Mouse (Mus musculus) adrenal gland, postnatal 25 days (tissue): ENCODE results near the gene Tsc22d2. TPM values are rescaled to one million over a fixed set of nuclear protein-coding genes. Genes with fewer than 3 reads are reported as not detected.
A peak's percentile ranks its signal among the peaks of the same experiment; 100 is the strongest.
"Not testable (repeated sequence)": the region's sequence is repeated elsewhere in the genome, so short reads cannot be mapped to it uniquely, and the experiment has no call there.

Experiments used
- DNase-seq: peaks from one replicate; pipeline ENCODE4 v3.0.0; 2021; ENCODE audit warnings: mixed read lengths
- total RNA-seq: library from RNA; stranded (reverse); gene quantifications from 2 replicates; pipeline ENCODE4 v1.2.3, GENCODE M21; 2021

The Tsc22d2 gene
- total RNA-seq, 1 experiment from 2014 or later = 37.4 TPM

DNA sequence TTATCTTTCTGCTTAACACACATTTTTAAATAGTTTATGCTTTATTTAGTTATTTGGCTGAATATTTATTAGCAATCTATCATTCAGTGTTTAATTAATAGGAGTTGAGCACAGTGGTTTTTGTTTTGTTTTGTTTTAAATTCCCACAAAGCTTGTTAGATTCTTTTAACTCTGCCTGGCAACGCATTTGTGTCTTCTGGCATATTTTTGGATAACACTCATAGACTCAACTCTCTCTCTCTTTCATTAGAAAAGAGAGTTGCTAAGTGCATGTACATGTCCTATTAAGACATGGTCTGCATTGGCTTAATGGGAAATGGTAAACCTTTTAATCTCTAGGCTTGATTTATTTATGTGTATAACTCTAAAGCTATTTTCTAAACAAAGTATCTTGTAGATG is 14.3 kb downstream of the Tsc22d2 start:
- no peak for DNase-seq

DNA sequence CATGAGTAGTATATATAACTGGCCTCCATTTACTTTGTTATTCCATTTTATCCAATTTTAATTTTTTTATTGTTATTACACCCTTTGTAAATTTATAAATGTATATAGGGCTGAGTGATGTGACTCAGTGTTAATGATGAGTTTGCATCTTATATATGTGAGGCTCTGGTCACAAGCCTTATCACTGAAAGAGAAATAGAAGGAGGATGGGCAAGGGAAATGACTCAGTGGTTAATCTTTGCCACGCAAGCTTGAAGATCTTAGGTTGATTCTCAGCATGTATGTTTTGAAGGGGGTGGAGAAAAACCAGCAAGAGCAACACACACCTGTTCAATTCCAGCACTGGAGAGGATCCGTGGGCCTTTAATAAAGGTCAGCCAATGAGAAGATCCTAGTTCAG is 19.9 kb downstream of the Tsc22d2 start:
- no peak for DNase-seq

DNA sequence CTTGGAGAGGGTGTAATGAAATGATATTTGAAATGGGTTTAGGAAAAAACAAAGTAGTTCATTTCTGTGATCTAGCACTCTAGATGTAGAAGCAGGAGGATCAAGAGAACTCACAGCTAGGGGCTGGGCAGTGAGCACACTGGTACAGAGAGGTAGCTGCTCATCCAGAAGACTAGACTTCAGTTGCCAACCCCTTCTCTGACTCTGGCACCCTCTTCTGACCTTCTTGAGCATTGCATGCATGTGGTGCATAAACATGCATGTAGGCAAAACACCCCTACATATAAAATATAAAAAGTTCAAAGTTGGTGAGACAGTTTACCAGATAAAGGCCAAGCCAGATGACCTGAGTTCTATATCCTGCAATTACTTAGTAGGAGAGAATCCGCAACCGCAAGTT is 33.7 kb downstream of the Tsc22d2 start:
- DNase-seq = no peak

DNA sequence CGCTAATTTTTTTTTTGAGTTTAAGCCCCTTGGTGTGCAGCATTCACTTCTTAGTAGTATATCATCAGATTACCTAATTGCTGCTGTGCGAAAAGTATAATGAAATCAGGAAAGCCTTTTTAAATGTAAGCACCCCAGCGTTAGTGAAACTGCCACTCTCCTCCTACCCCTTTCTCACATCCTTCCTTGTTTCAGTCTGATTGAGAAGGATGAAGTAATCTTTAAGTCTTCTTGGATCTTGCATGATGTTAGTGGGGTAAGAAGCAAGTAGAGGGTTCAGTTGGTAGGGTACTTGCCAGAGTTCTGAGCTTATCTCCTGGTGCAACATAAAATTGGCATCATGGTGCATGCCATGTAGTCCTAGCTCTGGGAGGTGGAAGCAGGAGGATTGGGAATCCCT is 35.0 kb downstream of the Tsc22d2 start:
- no peak for DNase-seq

DNA sequence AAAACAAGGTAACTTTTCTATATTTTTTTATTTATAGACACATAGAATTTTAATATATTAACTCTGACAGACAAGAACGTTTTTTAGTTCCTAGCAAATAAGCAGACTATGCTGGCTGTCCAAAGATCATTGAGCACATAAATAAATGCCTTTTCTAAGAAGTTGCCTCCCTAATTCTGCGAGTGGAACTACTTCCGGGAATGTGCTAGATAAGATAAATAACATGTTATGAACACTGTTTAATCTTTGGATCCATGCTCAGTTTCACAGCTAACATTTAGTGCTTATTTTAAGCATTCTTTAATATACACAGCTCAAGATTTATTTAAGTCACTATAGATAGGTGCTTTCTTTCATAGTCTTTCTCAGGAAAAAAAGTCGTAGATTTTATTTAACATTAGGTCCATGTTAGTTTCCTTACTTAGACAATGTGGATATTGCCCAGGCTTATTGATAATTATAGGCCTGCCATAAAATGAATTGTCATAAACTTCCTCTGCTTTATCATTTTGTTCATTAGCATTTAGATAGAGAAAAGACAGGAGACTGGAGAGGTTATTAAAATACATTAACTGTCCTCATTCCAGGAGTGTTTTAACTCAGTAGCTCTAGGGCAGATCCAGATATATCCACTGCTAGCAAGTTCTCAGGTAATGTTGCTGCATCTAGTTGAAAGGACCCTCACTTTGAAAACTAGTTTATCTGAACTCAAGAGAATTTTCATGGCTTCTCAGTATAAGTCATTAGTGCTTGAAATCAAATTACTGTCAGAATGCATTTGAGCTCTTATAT is 40.1 kb downstream of the Tsc22d2 start:
- DNase-seq = no peak

DNA sequence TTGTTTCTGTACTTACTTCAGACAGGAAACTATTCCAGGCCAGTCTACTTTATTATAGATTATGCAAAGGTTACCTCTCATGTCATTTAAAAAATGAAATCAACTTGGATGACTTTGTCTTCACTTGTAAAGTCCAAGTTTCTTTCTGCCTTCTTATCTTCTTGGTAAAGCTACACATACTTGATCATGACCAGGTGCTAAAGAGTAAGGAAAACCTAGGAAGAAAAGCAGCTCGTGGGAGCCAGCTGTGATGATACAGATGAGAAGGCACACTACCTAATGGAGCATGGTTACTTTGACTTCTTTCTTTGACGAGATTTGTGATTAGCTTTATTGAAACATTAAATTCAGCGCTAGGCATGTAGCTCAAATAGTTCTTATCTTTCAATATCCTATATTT is 40.7 kb downstream of the Tsc22d2 start:
- DNase-seq = no peak

DNA sequence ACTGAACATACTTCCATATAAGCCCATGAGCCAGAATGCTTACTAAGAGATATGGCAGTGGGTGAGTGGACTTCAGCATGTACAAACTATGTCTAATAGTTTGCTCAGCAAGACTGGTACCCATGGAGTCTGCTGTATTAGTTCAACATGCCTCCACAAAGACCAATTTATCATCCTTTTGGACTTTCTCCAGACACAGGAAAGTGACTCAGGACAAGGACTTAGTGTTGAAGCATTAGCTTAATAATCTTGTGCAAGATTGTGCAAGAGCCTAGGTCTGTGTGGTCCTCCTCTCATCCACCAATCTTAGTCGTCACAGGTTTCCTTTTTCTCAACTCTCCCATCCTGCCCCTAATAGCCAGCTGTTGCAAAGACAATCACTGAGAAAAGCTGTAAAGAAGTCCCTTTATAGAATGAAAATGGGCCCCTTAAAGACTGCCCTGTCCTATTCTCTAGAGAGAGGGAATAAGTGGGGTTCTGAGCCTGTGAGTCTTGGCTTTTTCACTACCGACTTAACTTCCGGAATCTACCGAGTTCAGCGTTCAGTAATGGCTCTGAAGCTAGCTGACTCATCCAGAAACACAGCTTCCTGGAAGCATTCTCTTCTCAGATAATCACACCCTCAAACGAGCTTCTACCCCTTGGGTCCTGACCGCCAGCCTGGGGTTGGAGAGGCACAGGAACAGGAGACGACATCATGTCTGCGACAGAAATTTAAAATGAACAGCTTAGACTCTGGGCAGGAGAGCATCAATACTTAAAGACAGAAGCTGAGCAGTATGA is 55.3 kb downstream of the Tsc22d2 start:
- no peak for DNase-seq

DNA sequence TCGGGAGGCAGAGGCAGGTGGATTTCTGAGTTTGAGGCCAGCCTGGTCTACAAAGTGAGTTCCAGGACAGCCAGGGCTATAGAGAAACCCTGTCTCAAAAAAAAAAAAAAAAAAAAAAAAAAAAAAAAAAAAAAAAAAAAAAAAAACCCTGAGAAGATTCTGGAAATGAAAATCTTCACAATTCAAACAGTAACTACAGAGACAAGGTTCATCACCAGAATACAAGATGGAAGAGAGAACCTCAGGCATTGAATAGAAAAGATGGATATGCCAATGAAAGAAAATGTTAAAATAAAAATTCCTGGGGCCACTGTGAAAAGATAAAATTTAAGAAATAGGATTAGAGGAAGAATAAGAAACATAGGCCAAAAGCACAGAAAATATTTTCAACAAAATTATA is 60.8 kb downstream of the Tsc22d2 start:
- DNase-seq = not testable (repeated sequence)

DNA sequence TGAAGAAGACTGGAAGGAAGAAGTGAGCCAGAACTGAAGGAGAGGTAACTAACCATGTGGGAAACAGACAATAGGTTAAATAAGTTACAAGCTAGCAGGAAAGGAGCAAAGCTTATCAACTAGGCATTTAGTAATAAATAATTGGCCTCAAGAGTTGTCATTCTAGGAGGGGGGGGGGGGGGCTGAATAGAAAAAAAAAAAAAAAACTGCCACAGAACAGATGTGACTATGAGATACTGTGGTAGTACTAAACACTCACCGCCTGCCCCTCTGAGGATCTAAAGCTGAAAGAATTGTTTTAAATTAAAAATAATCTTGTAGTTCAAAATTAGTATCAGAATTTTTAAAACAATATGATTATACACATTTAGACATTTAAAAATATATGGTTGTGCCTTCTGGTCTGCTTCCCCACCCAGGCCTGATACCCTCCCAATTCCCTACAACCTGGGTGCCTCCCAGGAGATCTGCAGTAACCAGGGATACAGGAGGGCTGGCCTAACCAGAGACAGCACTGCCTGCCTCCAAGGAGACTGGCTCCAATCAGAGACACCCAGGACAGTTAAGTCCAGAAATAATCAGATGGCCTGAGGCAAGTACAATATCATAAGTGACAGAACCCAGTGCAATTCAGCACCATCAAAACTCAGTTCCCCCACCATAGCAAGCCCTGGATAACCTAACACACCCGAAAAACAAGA is 64.4 kb downstream of the Tsc22d2 start:
- DNase-seq = no peak

DNA sequence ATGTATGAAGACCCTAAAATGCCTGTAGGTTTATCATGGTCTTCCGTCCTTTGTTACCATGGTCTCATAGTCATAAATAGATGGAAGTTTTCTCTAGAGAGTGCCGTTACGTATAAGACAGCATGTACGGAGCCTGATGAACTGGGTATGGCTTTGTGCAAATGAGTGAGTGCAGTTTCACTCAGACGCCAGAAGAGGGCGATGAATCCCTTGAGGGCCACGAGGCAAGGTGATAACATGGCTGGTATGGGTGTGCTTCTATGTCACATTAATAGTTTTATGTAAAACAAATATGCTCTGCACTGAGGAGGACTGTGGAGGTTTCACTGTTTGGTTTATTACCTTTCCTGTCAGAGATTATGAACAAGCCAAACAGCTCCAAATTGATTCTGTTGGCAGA is 71.4 kb downstream of the Tsc22d2 start:
- no peak for DNase-seq

DNA sequence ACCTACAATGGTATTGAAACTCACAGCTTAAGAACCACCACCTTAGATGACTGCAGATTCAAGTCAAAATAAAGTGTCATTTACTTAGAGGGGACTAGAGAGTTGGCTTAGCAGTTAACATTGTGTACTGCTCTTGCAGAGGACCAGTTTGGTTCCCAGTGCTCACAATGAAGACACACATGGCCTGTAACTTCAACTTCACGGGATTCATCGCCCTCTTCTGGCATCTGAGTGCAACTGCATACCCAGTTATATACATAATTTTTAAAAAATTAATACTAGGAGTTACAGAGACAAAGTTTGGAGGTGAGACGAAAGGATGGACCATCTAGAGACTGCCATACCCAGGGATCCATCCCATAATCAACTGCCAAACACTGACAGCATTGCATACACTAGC is 72.6 kb downstream of the Tsc22d2 start:
- no peak for DNase-seq

DNA sequence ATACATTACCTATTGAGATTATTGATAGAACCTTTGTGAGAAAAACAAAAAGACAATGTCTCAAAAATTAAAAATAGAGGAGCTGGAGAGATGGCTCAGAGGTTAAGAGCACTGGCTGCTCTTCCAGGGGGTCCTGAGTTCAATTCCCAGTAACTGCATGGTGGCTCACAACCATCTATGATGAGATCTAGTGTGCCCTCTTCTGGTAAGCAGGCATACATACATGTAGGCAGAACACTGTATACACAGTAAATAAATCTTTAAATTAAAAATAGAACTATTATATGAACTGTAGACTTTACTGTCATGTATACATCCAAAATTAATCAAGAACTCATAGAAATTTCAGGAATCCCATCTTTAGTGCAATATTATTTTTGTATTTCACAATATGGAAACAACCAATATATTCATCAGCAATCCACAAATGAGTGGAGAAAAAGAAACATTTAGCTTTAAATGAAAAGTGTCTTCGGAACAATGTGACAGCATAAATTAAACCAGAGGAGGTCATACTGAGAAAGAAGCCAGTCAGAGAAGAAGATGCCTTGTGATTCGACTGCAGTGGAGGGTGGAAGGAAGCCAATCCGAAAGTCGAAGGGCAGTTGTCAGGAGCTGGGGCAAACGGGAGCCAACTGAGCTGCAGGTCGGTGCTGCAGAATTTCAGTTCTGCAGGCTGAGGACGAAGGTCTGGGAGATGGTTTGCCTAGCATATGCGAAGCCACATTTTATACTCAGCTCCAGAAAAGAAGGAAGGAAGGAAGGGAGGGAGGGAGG is 73.7 kb downstream of the Tsc22d2 start:
- DNase-seq = peak; percentile 2

DNA sequence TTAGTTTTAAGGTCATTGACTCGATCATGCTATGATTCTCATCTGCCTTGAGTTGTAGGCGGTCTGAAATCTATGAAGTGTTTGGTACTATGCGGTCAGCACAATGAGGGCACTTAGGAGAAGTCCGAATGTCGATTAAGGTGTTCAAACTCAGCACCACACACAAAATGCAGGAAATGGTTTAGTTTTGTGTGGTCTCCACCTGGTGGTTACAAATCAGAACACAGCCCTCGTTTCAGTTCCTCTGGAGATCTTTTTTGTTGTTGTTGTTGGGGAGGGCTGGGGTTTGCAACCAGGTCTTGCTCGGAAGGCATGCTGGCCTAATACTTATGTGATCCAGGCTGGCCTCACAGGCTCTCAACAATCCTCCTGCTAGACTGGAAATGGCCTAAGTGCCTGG is 76.3 kb downstream of the Tsc22d2 start:
- peak; percentile 3 for DNase-seq

DNA sequence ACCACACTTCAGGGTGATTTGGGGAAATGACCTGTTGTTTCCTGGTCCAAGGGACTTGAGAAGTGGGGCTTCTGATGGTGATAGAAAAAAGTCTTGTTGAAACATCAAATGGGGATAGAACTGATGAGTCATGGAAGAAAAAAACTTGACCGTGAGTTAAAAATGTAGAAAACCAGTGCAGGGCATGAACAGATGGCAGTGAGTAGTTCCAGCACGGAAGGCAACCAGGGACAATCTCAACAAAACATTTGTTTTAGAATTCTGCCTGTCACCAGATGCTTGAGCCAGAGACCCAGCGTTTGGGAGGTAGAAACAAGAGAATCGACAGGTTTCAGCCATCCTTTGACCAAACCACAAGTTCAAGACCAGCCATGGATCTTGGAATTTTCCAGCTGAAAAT is 79.1 kb downstream of the Tsc22d2 start:
- no peak for DNase-seq

DNA sequence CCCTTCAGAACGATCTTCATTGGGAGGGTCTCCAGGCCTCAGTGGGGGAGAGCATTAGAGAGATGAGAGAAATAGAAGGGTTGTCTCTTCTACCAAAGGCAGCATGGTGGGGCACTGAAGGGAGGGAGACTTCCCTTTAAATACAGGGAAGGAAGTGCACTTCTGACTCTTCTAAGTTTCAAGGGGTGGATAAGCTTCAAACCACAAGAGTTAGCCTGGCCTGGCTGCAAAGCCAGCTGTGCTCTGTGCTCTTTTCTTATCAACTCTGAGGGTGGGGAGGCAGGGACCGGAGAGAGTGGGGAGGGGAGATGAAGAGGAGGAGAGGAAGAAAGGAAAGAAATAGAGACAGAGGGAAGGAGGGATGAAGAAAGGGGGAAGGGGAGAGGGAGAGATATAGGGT is 87.4 kb downstream of the Tsc22d2 start:
- DNase-seq = no peak

DNA sequence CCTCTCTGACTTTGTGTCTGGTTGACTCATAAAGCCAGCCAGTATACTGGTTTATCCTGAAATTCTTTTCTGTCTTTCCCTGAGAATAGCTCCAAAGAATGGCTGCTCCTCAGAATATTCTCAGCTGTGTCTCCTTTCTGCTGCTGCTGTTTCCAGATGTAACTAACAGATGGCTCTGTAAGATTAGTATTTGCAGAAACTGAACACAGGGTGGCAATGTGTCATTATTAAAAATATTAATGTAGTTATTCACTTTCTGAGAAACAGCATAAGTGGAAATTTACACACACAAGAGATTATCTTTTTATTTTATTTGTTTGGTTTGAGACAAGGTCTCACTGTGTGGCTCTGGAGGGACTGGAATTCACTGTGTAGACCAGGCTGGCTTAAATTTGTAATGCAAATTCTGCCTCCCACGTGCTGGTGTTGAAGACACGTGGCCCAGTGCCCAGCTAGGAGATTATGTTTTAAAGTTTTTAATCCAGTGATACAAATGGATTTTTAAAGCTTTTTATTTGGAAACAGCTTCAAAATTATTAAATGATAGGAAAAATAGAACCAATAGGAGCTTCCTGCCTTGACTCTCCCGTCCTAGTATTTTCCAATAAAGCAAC is 89.3 kb downstream of the Tsc22d2 start:
- no peak for DNase-seq

DNA sequence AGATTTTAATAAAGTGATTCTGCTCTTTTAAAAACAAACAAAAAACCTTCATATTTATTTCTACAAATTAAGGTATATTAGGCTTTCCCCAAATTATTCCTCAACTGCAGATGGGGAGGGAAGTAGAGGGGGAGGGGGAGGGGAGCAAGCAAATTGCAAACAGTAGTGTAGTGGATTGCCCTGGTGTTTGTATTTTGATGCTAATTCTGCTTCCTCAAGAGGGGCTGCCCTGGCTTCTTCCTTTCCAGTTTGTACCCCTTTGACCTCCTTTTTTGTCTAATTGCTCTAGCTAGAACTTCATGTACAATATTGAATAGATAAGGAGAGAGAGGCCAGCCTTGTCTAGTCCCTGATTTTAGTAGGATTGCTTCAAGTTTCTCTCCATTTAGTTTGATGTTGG is 90.2 kb downstream of the Tsc22d2 start:
- DNase-seq = no peak

DNA sequence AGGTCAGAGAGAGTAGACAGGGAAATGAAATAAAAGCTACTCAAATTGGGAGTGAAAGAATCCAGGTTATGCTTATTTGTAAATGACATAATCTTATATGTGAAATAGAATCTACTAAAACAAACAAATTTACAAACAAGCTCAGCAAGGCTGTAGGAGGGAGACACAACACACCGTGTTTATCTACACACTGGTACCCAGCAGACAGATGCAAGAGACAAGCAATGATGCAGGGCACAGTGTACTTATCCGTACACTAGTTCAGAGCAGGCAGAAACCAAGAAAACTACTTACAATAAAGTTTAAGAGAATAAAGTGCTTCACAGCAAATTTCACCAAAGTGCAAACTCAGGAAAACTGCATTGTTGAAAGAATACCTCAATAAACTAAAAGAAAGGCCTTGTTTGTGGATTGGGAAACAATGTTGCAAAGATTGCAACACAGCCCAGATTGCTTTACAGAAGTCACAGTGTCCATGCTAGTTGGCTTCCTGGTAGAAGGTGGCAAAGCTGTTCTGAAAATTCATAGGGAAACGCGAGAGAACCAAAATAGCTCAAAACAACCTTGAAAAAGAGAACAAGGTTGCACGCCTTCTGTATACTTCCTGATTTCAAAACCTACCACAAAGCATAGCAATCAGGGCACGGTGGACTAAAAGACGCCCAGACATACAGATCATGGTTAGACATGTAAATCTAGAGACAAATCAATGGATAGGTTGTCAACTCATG is 93.7 kb downstream of the Tsc22d2 start:
- no peak for DNase-seq

DNA sequence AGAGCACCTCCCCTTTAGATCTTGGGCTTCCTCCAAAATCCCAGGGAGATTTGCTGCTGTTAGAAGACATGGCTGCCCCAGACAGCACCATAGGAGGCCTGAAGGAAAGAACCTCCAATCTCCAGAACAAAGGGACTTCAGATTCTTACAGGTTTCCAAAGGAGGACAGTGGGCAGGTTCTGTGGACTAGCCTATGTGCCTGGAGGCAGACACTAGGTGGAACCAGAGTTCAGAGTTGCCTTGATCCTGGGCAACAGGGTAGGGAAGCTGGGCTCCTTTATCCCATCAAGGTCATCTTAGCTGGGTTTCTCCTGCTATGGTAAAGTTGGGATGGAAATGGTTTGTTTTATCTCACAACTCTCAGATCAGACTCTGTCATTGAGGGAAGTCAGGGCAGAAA is 97.1 kb downstream of the Tsc22d2 start:
- DNase-seq = no peak

DNA sequence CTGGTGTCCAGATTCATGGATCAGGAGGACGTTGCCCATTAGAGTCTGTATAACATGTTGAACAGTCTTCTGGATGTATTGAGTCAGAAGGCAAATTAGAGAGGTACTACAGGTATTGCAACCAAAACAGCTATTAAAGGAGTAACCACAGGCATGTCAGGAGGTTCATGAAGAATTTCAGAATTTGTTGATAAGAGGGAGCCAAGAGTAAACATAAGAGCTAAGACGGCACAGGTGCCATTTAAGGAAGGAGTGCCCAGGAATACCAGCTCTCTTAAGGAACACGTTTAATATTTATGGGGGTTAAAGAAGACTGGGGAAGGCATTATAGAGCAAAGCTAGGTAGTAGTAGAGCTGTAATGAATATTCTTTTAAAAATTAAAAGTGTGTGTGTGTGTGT is 98.2 kb downstream of the Tsc22d2 start:
- no peak for DNase-seq

DNA sequence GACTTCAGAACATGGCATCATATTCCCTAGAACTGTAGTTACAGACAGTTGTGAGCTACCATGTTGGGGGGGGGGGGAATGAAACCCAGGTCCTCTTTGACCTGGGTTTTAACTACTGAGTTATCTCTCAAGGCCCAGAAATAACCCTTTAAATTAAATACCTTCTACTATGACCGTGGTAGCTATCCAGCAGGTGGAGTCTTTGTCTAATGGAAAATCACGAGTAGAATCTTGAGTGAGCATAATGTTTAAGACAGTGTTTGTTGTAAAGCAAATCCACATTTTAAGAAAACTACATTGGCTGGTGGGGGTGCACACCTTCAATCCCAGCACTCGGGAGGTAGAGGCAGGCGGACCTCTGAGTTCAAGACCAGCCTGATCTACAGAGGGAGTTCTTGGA is 99.0 kb downstream of the Tsc22d2 start:
- no peak for DNase-seq
